Mouse (Mus musculus): ENCODE measurements at regions not wholly inside any gene's neighbourhood (a gene's known extent, or its start where the extent isn't known, plus 50 kb on each side); places are given as distances from the start of the nearest gene placed in this dataset.

GRCm38 (mm10) chr12:112387836-112388235 lies 101.4 kb upstream of the A530016L24Rik start:
- no peak for DNase-seq

GRCm38 (mm10) chr12:112395909-112396308 lies 93.3 kb upstream of the A530016L24Rik start:
- no peak for DNase-seq

- DNase-seq, result no peak
Observed at GRCm38 (mm10) chr12:112403688-112404240, 85.5 kb upstream of the A530016L24Rik start.

GRCm38 (mm10) chr12:112404338-112404737 lies 84.9 kb upstream of the A530016L24Rik start:
- no peak for DNase-seq

- no peak for DNase-seq
Observed at GRCm38 (mm10) chr12:112405781-112406213, 83.5 kb upstream of the A530016L24Rik start.

GRCm38 (mm10) chr12:112411612-112412350 lies 77.5 kb upstream of the A530016L24Rik start:
- DNase-seq, result peak; percentile 26

- no peak for DNase-seq
Observed at GRCm38 (mm10) chr12:112412351-112412697, 76.9 kb upstream of the A530016L24Rik start.

- no peak for DNase-seq
Observed at GRCm38 (mm10) chr12:112415926-112416473, 73.2 kb upstream of the A530016L24Rik start.

GRCm38 (mm10) chr12:112416537-112416936 lies 72.7 kb upstream of the A530016L24Rik start:
- no peak for DNase-seq

GRCm38 (mm10) chr12:112418636-112419035 lies 70.6 kb upstream of the A530016L24Rik start:
- no peak for DNase-seq

GRCm38 (mm10) chr12:112422177-112422576 lies 67.1 kb upstream of the A530016L24Rik start:
- DNase-seq, result no peak

- DNase-seq, result no peak
Observed at GRCm38 (mm10) chr12:112424150-112424549, 65.1 kb upstream of the A530016L24Rik start.

GRCm38 (mm10) chr12:112426681-112427080 lies 62.6 kb upstream of the A530016L24Rik start:
- DNase-seq, result no peak

- no peak for DNase-seq
Observed at GRCm38 (mm10) chr12:112430104-112430846, 59.0 kb upstream of the A530016L24Rik start.

- DNase-seq, result no peak
Observed at GRCm38 (mm10) chr12:112433315-112433714, 55.9 kb upstream of the A530016L24Rik start.

GRCm38 (mm10) chr12:112434673-112435294 lies 54.5 kb upstream of the A530016L24Rik start:
- DNase-seq, result no peak

GRCm38 (mm10) chr12:112435295-112436110 lies 53.7 kb upstream of the A530016L24Rik start:
- DNase-seq, result peak; percentile 89

GRCm38 (mm10) chr12:112437046-112437445 lies 52.2 kb upstream of the A530016L24Rik start:
- DNase-seq, result peak; percentile 73

GRCm38 (mm10) chr12:112438206-112438605 lies 51.0 kb upstream of the A530016L24Rik start:
- no peak for DNase-seq

Measured in cerebellum, adult 9-10 months (tissue).